Mouse (Mus musculus): Measurements from ENCODE around the gene Nek9.

DNA sequence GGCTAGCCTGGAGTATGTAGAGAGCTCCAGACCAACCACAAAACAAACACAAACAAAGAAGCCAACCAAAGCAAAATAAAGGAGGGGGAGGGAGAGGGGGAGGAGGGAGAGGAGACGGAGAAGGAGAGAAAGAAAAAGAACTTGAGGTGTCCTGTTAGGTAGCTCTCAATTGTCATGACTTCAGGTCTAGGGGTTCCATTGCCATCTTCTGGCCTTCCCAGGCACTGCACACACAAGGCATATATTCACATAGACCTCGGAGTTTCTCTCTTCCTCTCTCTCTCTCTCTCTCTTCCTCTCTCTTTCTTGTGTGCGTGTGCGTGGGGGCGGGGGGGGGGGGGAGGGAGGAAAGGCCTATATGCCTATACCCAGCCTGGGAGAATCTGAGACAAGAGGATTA lies 52.2 kb downstream of the Nek9 start:
- TF ChIP-seq CHD2 (IDR thresholded peaks at IDR 0.05; ENCODE audit: low read depth, low read length) (no peak), MAFK (IDR thresholded peaks at IDR 0.05; ENCODE audit: insufficient read depth, low read depth, low read length) (no peak), HCFC1 (IDR thresholded peaks at IDR 0.05; ENCODE audit: borderline replicate concordance, insufficient read depth, low read length) (no peak)

All from ES-E14 (cell line).